In genomic region chr10:70173314-70173713, GRCm38 (mm10) we compare ENCODE assay signal across 8 mouse cellular contexts. TPM values are rescaled to one million over a fixed set of nuclear protein-coding genes. Genes with fewer than 3 reads are reported as not detected.
A peak's percentile ranks its signal among the peaks of the same experiment; 100 is the strongest.
DNase-seq lines count a peak whose midpoint lies in the region; TF ChIP-seq lines count a peak whose summit lies in the region.

No protein-coding gene starts in this region.

- H3K27me3 ChIP-seq in liver, adult 2 months (ENCODE audit: control insufficient read depth, insufficient read depth, low read length): no peaks in the 10 kb centered on the region

- 72% methylated on average over 3 of the region's 3 CpGs for WGBS in liver, adult 2 months

- H3K4me1 ChIP-seq in liver, adult 2 months (ENCODE audit: control insufficient read depth, insufficient read depth, low read length): no peaks in the 10 kb centered on the region

- no peak overlapping the region for H3K4me3 ChIP-seq in liver, adult 2 months (ENCODE audit: insufficient read depth, low read depth, low read length)

- H3K79me2 ChIP-seq in liver, adult 2 months (ENCODE audit: control insufficient read depth, insufficient read depth, low read length): no peaks in the 10 kb centered on the region

- intact Hi-C loops in heart, postnatal 14 days (cut with DNase I): loop anchor here (1.0 to 5.0 kb wide), 3 partner anchors 76 to 156 kb away; partner anchors contain the start of gene Ccdc6

- DNase-seq in right cerebral cortex, adult 18-20 months: peak; percentile 41
- no peak for DNase-seq in right cerebral cortex, postnatal 25 days
- peak; percentile 57 for DNase-seq in adipocyte (ENCODE audit: low spot score)
- DNase-seq in cerebellum, postnatal 4 days (ENCODE audit: low spot score in 2 of 2): peak; percentile 45 to 56
- peak; percentile 75 to 80 for DNase-seq in heart, postnatal 14 days
- DNase-seq in liver, adult 2 months (ENCODE audit: extremely low read depth, low read depth, low spot score): no peak
- peak; percentile 74 for DNase-seq in retina, postnatal 1 day
- peak; percentile 43 to 53 for DNase-seq in urinary bladder, postnatal 36 days (ENCODE audit: low spot score in 2 of 2)

- peak; percentile 82 for TF ChIP-seq CTCF in liver, adult 2 months (IDR thresholded peaks at IDR 0.05; ENCODE audit: low read depth, low read length)

- peaks cover 14% of the 10 kb centered on the region for H3K36me3 ChIP-seq in liver, adult 2 months (ENCODE audit: control insufficient read depth, insufficient read depth, low read length)

- H3K27ac ChIP-seq in liver, adult 2 months (replicated peaks; ENCODE audit: insufficient read depth, low read depth, low read length): no peak overlapping the region

- H3K9ac ChIP-seq in liver, adult 2 months (ENCODE audit: low read depth, low read length): no peak overlapping the region

- no peak for TF ChIP-seq POLR2A in liver, adult 2 months (IDR thresholded peaks at IDR 0.05; ENCODE audit: extremely low read depth, insufficient read depth, low read length)

RNA-seq across cellular contexts. Expression of gene Mrln, which starts 31.1 kb away (rescaled TPM):
- 1 to 10 TPM in 1 of 2 experiments, under 1 TPM in 1; 0.98 to 3.1 TPM for total RNA-seq in heart, postnatal 14 days (2021)
- total RNA-seq in liver, adult 2 months (2014; rRNA removed): not detected in 2 replicates
- not detected in 2 replicates for polyA plus RNA-seq in liver, adult 2 months (2012; rRNA removed)

Comparison
In these comparisons a context has a peak if more than half of its experiments do, and no peak if none do; other contexts are left out.
1. DNase-seq: peak in right cerebral cortex, adult 18-20 months (single experiment), adipocyte (single experiment), cerebellum, postnatal 4 days (2 of 2), heart, postnatal 14 days (2 of 2), retina, postnatal 1 day (single experiment) and urinary bladder, postnatal 36 days (2 of 2); none in right cerebral cortex, postnatal 25 days (single experiment) and liver, adult 2 months (single experiment).